ENCODE assay signal across 9 mouse cellular contexts in genomic region chr11:47987251-47987892, GRCm38 (mm10). TPM values are rescaled to one million over a fixed set of nuclear protein-coding genes. Genes with fewer than 3 reads are reported as not detected.
DNase-seq lines count a peak whose midpoint lies in the region; ATAC-seq lines count a peak whose summit lies in the region.
"Had no signal": no experiment of that assay in that cellular context is flagged by ENCODE, and none has a peak within 500 bp of the region (broad histone marks: within the 10 kb centered on the region; RNA-seq: fewer than 3 reads in every experiment).

No protein-coding gene starts in this region.

- intact Hi-C loops in heart, postnatal 14 days (cut with DNase I): no loop called here

- ATAC-seq in heart, embryonic 13.5 days (ENCODE audit: extremely low read depth, insufficient number of reproducible peaks, low FRiP score, low TSS enrichment): no peak
- no peak for ATAC-seq in embryonic facial prominence, embryonic 12.5 days (ENCODE audit: insufficient number of reproducible peaks, insufficient read depth, low FRiP score, low TSS enrichment)
- ATAC-seq in intestine, embryonic 15.5 days: no peak
- ATAC-seq in midbrain, embryonic 16.5 days: peak; percentile 9; the same call in 1 of the 2 replicates
- ATAC-seq in monocyte, adult 5-6 weeks (replicated peaks; ENCODE audit: insufficient number of reproducible peaks, low FRiP score, low TSS enrichment, poor library complexity, severe bottlenecking): no peak

- no peaks in the 10 kb centered on the region for H3K9me3 ChIP-seq in heart, embryonic 13.5 days
- no peaks in the 10 kb centered on the region for H3K9me3 ChIP-seq in embryonic facial prominence, embryonic 12.5 days
- no peaks in the 10 kb centered on the region for H3K9me3 ChIP-seq in intestine, embryonic 15.5 days
- no peaks in the 10 kb centered on the region for H3K9me3 ChIP-seq in midbrain, embryonic 16.5 days (replicated peaks; ENCODE audit: control insufficient read depth, low read length, poor library complexity, severe bottlenecking)

- H3K9ac ChIP-seq in heart, embryonic 13.5 days: 0 out of 2 replicates have a peak overlapping the region, but pooled peaks have one; percentile 80
- H3K9ac ChIP-seq in embryonic facial prominence, embryonic 12.5 days: no peak overlapping the region
- H3K9ac ChIP-seq in intestine, embryonic 15.5 days: no peak overlapping the region
- peak overlapping the region; percentile 93 for H3K9ac ChIP-seq in midbrain, embryonic 16.5 days (ENCODE audit: low read depth, low read length)

- H3K27me3 ChIP-seq in heart, embryonic 13.5 days (replicated peaks): peaks cover 68% of the 10 kb centered on the region
- H3K27me3 ChIP-seq in embryonic facial prominence, embryonic 12.5 days: peaks cover 36% of the 10 kb centered on the region
- peaks cover 25% of the 10 kb centered on the region for H3K27me3 ChIP-seq in intestine, embryonic 15.5 days (replicated peaks)
- H3K27me3 ChIP-seq in midbrain, embryonic 16.5 days (ENCODE audit: control insufficient read depth, insufficient read depth, low read depth, low read length): no peaks in the 10 kb centered on the region

- WGBS in heart, embryonic 13.5 days: 57% methylated on average over 8 of the region's 8 CpGs
- WGBS in embryonic facial prominence, embryonic 12.5 days: 47% methylated on average over 8 of the region's 8 CpGs
- 59% methylated on average over 8 of the region's 8 CpGs for WGBS in intestine, embryonic 15.5 days
- 59% methylated on average over 8 of the region's 8 CpGs for whole genome bisulfite sequencing in midbrain, embryonic 16.5 days

- no peaks in the 10 kb centered on the region for H3K36me3 ChIP-seq in heart, embryonic 13.5 days
- H3K36me3 ChIP-seq in embryonic facial prominence, embryonic 12.5 days: no peaks in the 10 kb centered on the region
- no peaks in the 10 kb centered on the region for H3K36me3 ChIP-seq in intestine, embryonic 15.5 days
- H3K36me3 ChIP-seq in midbrain, embryonic 16.5 days (ENCODE audit: control insufficient read depth, insufficient read depth, low read length): no peaks in the 10 kb centered on the region

- H3K4me2 ChIP-seq in heart, embryonic 13.5 days: peak overlapping the region; percentile 97
- peak overlapping the region; percentile 95 for H3K4me2 ChIP-seq in embryonic facial prominence, embryonic 12.5 days (replicated peaks)
- peak overlapping the region; percentile 93 for H3K4me2 ChIP-seq in intestine, embryonic 15.5 days (replicated peaks)
- H3K4me2 ChIP-seq in midbrain, embryonic 16.5 days (ENCODE audit: low read length): peak overlapping the region; percentile 87

- no peak for DNase-seq in heart, postnatal 14 days
- DNase-seq in natural killer cell, adult 2 months (ENCODE audit: low spot score in 2 of 2): no peak
- no peak for DNase-seq in ovary, adult 18-20 months (ENCODE audit: low spot score)

- peak overlapping the region; percentile 74 for H3K4me3 ChIP-seq in heart, embryonic 13.5 days
- H3K4me3 ChIP-seq in embryonic facial prominence, embryonic 12.5 days: peak overlapping the region; percentile 65
- peak overlapping the region; percentile 59; the same call in 1 of the 2 replicates for H3K4me3 ChIP-seq in intestine, embryonic 15.5 days (replicated peaks)
- H3K4me3 ChIP-seq in midbrain, embryonic 16.5 days (ENCODE audit: low read depth, low read length): peak overlapping the region; percentile 82
- H3K4me3 ChIP-seq: myocyte had no signal

- peaks cover 11% of the 10 kb centered on the region for H3K4me1 ChIP-seq in heart, embryonic 13.5 days
- no peaks in the 10 kb centered on the region for H3K4me1 ChIP-seq in embryonic facial prominence, embryonic 12.5 days
- peaks cover 9% of the 10 kb centered on the region; the same call in 1 of the 2 replicates for H3K4me1 ChIP-seq in intestine, embryonic 15.5 days (replicated peaks)
- peaks cover 16% of the 10 kb centered on the region; the same call in 1 of the 2 replicates for H3K4me1 ChIP-seq in midbrain, embryonic 16.5 days (ENCODE audit: control insufficient read depth, insufficient read depth, low read length)

- no peak overlapping the region for H3K27ac ChIP-seq in heart, embryonic 13.5 days (replicated peaks)
- H3K27ac ChIP-seq in embryonic facial prominence, embryonic 12.5 days: no peak overlapping the region
- H3K27ac ChIP-seq in intestine, embryonic 15.5 days: no peak overlapping the region
- H3K27ac ChIP-seq in midbrain, embryonic 16.5 days (ENCODE audit: low read length): peak overlapping the region; percentile 91; the same call in 1 of the 2 replicates

RNA-seq across cellular contexts. Expression of gene Sgcd, which starts 1.4 kb away (rescaled TPM):
- 5.8 and 6.0 TPM in 2 replicates for polyA plus RNA-seq in heart, embryonic 13.5 days (2015; fragmentation: Nextera tagmentation; extraction: Ambion mirVana)
- total RNA-seq in heart, postnatal 14 days (2021): 10 to 100 TPM; 55.8 to 57.5 TPM
- polyA plus RNA-seq in embryonic facial prominence, embryonic 12.5 days (2016; fragmentation: Nextera tagmentation; extraction: Ambion mirVana): 11.0 and 11.7 TPM in 2 replicates
- polyA plus RNA-seq in intestine, embryonic 15.5 days (2015; fragmentation: Nextera tagmentation; extraction: Ambion mirVana): 2.6 and 2.8 TPM in 2 replicates
- polyA plus RNA-seq in midbrain, embryonic 16.5 days (2015; fragmentation: Nextera tagmentation; extraction: Ambion mirVana): 5.4 and 5.6 TPM in 2 replicates
- total RNA-seq in monocyte, adult 5-6 weeks (2017): not detected in 3 replicates

Comparison
In these comparisons a context has a peak if more than half of its experiments do, and no peak if none do; other contexts are left out.
1. H3K9ac ChIP-seq: peak in heart, embryonic 13.5 days (single experiment) and midbrain, embryonic 16.5 days (single experiment); none in embryonic facial prominence, embryonic 12.5 days (single experiment) and intestine, embryonic 15.5 days (single experiment).
2. Peak in every context shown above with its lines, with median percentiles within 50 percentile points of each other: H3K4me2 ChIP-seq and H3K4me3 ChIP-seq.